Mouse (Mus musculus): Measurements from ENCODE around the gene Gm12166.

Gene Gm12166

GRCm38 (mm10) chr11:46073061-46073849, 21.1 kb upstream of the Gm12166 start:
- no peak for DNase-seq (ENCODE audit: low spot score)

- DNase-seq (ENCODE audit: low spot score), result no peak
Measured at GRCm38 (mm10) chr11:46072466-46073060, 20.4 kb upstream of the Gm12166 start.

GRCm38 (mm10) chr11:46070789-46071188, 18.7 kb upstream of the Gm12166 start:
- DNase-seq (ENCODE audit: low spot score), result no peak

GRCm38 (mm10) chr11:46070161-46070560, 18.0 kb upstream of the Gm12166 start:
- no peak for DNase-seq (ENCODE audit: low spot score)

- no peak for DNase-seq (ENCODE audit: low spot score)
Measured at GRCm38 (mm10) chr11:46069408-46070003, 17.4 kb upstream of the Gm12166 start.

GRCm38 (mm10) chr11:46068756-46069407, 16.8 kb upstream of the Gm12166 start:
- no peak for DNase-seq (ENCODE audit: low spot score)

GRCm38 (mm10) chr11:46067371-46068060, 15.4 kb upstream of the Gm12166 start:
- DNase-seq (ENCODE audit: low spot score), result no peak

GRCm38 (mm10) chr11:46065201-46066011, 13.3 kb upstream of the Gm12166 start:
- DNase-seq (ENCODE audit: low spot score), result peak; percentile 58

GRCm38 (mm10) chr11:46064767-46065166, 12.6 kb upstream of the Gm12166 start:
- no peak for DNase-seq (ENCODE audit: low spot score)

- no peak for DNase-seq (ENCODE audit: low spot score)
Measured at GRCm38 (mm10) chr11:46062993-46063731, 11.0 kb upstream of the Gm12166 start.

GRCm38 (mm10) chr11:46062569-46062968, 10.4 kb upstream of the Gm12166 start:
- DNase-seq (ENCODE audit: low spot score), result no peak

- DNase-seq (ENCODE audit: low spot score), result no peak
Measured at GRCm38 (mm10) chr11:46061776-46062445, 9.8 kb upstream of the Gm12166 start.

- no peak for DNase-seq (ENCODE audit: low spot score)
Measured at GRCm38 (mm10) chr11:46060651-46061020, 8.5 kb upstream of the Gm12166 start.

GRCm38 (mm10) chr11:46059887-46060650, 7.9 kb upstream of the Gm12166 start:
- peak; percentile 59 for DNase-seq (ENCODE audit: low spot score)

- DNase-seq (ENCODE audit: low spot score), result no peak
Measured at GRCm38 (mm10) chr11:46058916-46059315, 6.8 kb upstream of the Gm12166 start.

GRCm38 (mm10) chr11:46058011-46058410, 5.9 kb upstream of the Gm12166 start:
- DNase-seq (ENCODE audit: low spot score), result no peak

GRCm38 (mm10) chr11:46056770-46057411, 4.8 kb upstream of the Gm12166 start:
- peak; percentile 62 for DNase-seq (ENCODE audit: low spot score)

- peak; percentile 84 for DNase-seq (ENCODE audit: low spot score)
Measured at GRCm38 (mm10) chr11:46055896-46056769, 4.0 kb upstream of the Gm12166 start, which contains the start of gene Adam19. Gene Adam19 (plus strand): TSS chr11:46055992.

Measured in testis, postnatal 10 days (tissue).